Mouse (Mus musculus): ENCODE measurements around the gene B3gnt4. TPM values are rescaled to one million over a fixed set of nuclear protein-coding genes. Genes with fewer than 3 reads are reported as not detected.

B3gnt4 gene
- polyA plus RNA-seq, 1 experiment from 2014 or later: 1.4 TPM

DNA sequence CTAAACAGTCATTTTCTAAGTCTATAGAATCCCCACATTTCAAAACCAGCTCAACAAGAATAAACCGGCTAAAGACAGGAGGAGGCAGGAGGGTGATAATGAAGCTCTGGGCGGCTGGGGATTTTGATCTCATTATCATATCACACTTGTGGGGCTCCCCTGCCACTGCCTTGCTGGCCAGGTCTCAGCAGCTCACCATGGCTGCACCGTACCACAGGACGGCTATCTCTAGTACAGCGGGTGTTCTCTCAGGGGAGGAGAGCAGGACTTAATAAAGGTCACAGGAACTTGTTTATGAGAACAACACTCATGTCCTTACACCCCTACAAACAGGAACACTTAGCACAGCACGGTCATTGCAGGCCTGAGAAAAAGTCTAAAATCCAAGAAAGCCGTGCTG, 45.4 kb downstream of the B3gnt4 start:
- H3K27me3 ChIP-seq (ENCODE audit: control insufficient read depth, insufficient read depth, low read length): no peaks in the 10 kb centered on the region
- no peaks in the 10 kb centered on the region for H3K9me3 ChIP-seq (ENCODE audit: control insufficient read depth, low read length)
- 93% methylated on average over 7 of the region's 7 CpGs for WGBS
- no peak overlapping the region for H3K4me3 ChIP-seq (ENCODE audit: low read depth, low read length)
- H3K9ac ChIP-seq (ENCODE audit: low read length): no peak overlapping the region
- no peak overlapping the region for H3K4me2 ChIP-seq (ENCODE audit: low read depth)
- no peak overlapping the region for H3K27ac ChIP-seq (ENCODE audit: low read depth, low read length)
- H3K4me1 ChIP-seq (ENCODE audit: control insufficient read depth, insufficient read depth, low read length): no peaks in the 10 kb centered on the region
- no peak for DNase-seq (ENCODE audit: low spot score)
- no peaks in the 10 kb centered on the region; the same call in 1 of the 2 replicates for H3K36me3 ChIP-seq (ENCODE audit: control insufficient read depth, insufficient read depth, low read length)
- no peak for ATAC-seq (ENCODE audit: insufficient read depth, low FRiP score, low TSS enrichment)

DNA sequence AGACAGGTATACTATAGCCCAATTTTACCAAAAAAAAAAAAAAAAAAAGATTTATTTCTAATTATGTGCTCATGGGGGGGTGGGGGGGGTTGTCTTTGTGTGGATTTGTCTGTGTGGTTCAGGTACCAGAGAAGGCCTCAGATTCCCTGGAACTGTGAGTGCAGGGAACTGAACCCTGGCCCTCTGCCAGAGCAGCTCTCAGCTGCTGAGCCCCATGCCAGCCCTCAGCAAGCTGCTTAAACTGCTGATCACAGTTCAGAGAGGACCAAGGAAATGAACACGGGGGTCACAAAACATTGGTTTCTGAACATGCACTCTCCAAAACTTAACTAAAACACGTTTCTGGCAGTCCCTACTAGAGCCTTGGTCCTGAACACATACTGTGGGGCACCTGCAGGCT, 46.2 kb downstream of the B3gnt4 start:
- Histone ChIP-seq H3K27ac (ENCODE audit: low read depth, low read length) (no peak overlapping the region), H3K4me2 (ENCODE audit: low read depth) (no peak overlapping the region), H3K4me3 (ENCODE audit: low read depth, low read length) (no peak overlapping the region), H3K9me3 (ENCODE audit: control insufficient read depth, low read length) (no peaks in the 10 kb centered on the region), H3K9ac (ENCODE audit: low read length) (no peak overlapping the region), H3K27me3 (ENCODE audit: control insufficient read depth, insufficient read depth, low read length) (no peaks in the 10 kb centered on the region), H3K36me3 (ENCODE audit: control insufficient read depth, insufficient read depth, low read length) (no peaks in the 10 kb centered on the region; the same call in 1 of the 2 replicates), H3K4me1 (ENCODE audit: control insufficient read depth, insufficient read depth, low read length) (no peaks in the 10 kb centered on the region)
- DNase-seq (ENCODE audit: low spot score): no peak
- WGBS: 84% methylated on average over 2 of the region's 2 CpGs
- no peak for ATAC-seq (ENCODE audit: insufficient read depth, low FRiP score, low TSS enrichment)

DNA sequence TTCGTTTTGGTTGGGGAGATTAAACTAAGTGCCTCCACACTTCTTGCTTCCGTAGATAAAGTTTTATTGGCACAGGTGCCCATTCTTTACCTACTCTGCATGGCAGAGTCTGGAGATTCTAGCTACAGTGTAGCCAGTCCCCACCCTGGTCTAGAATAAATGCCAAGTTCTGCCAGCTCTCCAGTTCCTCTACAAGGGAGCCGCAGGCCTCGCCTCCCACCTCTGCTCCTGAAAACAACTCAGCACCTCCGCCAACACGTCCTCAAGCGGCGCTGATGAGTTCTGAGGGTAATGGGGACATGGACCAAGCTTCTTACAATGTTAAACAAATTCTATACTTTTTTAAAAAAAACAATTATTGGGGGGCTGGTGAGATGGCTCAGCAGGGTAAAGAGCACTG, 49.3 kb downstream of the B3gnt4 start:
- 95% methylated on average over 8 of the region's 8 CpGs for WGBS
- no peaks in the 10 kb centered on the region for H3K4me1 ChIP-seq (ENCODE audit: control insufficient read depth, insufficient read depth, low read length)
- H3K27me3 ChIP-seq (ENCODE audit: control insufficient read depth, insufficient read depth, low read length): no peaks in the 10 kb centered on the region
- H3K27ac ChIP-seq (ENCODE audit: low read depth, low read length): no peak overlapping the region
- H3K36me3 ChIP-seq (ENCODE audit: control insufficient read depth, insufficient read depth, low read length): no peaks in the 10 kb centered on the region; the same call in 1 of the 2 replicates
- no peak for ATAC-seq (ENCODE audit: insufficient read depth, low FRiP score, low TSS enrichment)
- no peak for DNase-seq (ENCODE audit: low spot score)
- no peak overlapping the region for H3K4me2 ChIP-seq (ENCODE audit: low read depth)
- no peaks in the 10 kb centered on the region for H3K9me3 ChIP-seq (ENCODE audit: control insufficient read depth, low read length)
- no peak overlapping the region for H3K4me3 ChIP-seq (ENCODE audit: low read depth, low read length)
- no peak overlapping the region for H3K9ac ChIP-seq (ENCODE audit: low read length)

DNA sequence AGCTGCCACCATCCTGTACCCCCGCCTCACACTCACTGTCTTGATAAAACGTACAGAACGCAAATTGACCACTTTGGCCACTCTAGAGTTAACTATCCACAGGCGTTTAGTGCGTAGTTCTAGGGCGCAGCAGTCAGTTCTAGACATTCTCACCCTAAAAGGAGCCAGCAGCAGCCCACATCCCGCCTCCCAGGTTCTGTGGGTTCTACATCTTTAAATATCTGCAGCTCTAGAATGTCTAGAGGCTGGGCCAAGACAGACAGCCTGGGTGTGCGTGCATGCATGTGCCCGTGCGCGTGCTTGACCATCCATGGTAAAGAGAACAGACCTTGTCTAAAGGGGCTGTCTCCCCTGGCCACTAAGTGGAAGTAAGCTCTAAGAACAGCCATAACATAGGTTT, 50.9 kb downstream of the B3gnt4 start:
- Histone ChIP-seq H3K27ac (ENCODE audit: low read depth, low read length) (no peak overlapping the region), H3K4me3 (ENCODE audit: low read depth, low read length) (no peak overlapping the region), H3K27me3 (ENCODE audit: control insufficient read depth, insufficient read depth, low read length) (no peaks in the 10 kb centered on the region), H3K36me3 (ENCODE audit: control insufficient read depth, insufficient read depth, low read length) (no peaks in the 10 kb centered on the region; the same call in 1 of the 2 replicates), H3K4me2 (ENCODE audit: low read depth) (no peak overlapping the region), H3K9me3 (ENCODE audit: control insufficient read depth, low read length) (no peaks in the 10 kb centered on the region), H3K4me1 (ENCODE audit: control insufficient read depth, insufficient read depth, low read length) (no peaks in the 10 kb centered on the region), H3K9ac (ENCODE audit: low read length) (no peak overlapping the region)
- 95% methylated on average over 11 of the region's 11 CpGs for WGBS
- DNase-seq (ENCODE audit: low spot score): no peak
- ATAC-seq (ENCODE audit: insufficient read depth, low FRiP score, low TSS enrichment): no peak

Small RNA genes within 50 kb of the gene (microRNA-seq; reads per million reads assigned to microRNA genes)
- gene Mir7647: not detected

Other genes starting within 250 kb of the B3gnt4 start
- 55.9 and 56.7 TPM in 2 replicates for gene Bcl7a, start 166.6 kb upstream of the B3gnt4 start, polyA plus RNA-seq (2014; fragmentation: Nextera tagmentation; extraction: Ambion mirVana)
- 22.6 TPM in 2 replicates for gene Mlxip, start 115.7 kb upstream of the B3gnt4 start, polyA plus RNA-seq (2014; fragmentation: Nextera tagmentation; extraction: Ambion mirVana)
- not detected in 2 replicates for gene Lrrc43, start 21.2 kb upstream of the B3gnt4 start, polyA plus RNA-seq (2014; fragmentation: Nextera tagmentation; extraction: Ambion mirVana)
- not detected in 2 replicates for gene Il31, start 21.0 kb upstream of the B3gnt4 start, polyA plus RNA-seq (2014; fragmentation: Nextera tagmentation; extraction: Ambion mirVana)
- 142 and 143 TPM in 2 replicates for gene Diablo, start 13.7 kb downstream of the B3gnt4 start, polyA plus RNA-seq (2014; fragmentation: Nextera tagmentation; extraction: Ambion mirVana)
- 0.27 TPM in 1 of 2 replicates, not detected in the other for gene Gm49027, start 15.0 kb downstream of the B3gnt4 start, polyA plus RNA-seq (2014; fragmentation: Nextera tagmentation; extraction: Ambion mirVana)
- gene Vps33a, start 62.6 kb downstream of the B3gnt4 start, polyA plus RNA-seq (2014; fragmentation: Nextera tagmentation; extraction: Ambion mirVana): 38.8 and 39.7 TPM in 2 replicates
- gene Clip1, start 174.2 kb downstream of the B3gnt4 start, polyA plus RNA-seq (2014; fragmentation: Nextera tagmentation; extraction: Ambion mirVana): 45.1 and 52.2 TPM in 2 replicates
- 71.3 and 80.5 TPM in 2 replicates for gene Zcchc8, start 210.6 kb downstream of the B3gnt4 start, polyA plus RNA-seq (2014; fragmentation: Nextera tagmentation; extraction: Ambion mirVana)
- 154 and 166 TPM in 2 replicates for gene Rsrc2, start 239.0 kb downstream of the B3gnt4 start, polyA plus RNA-seq (2014; fragmentation: Nextera tagmentation; extraction: Ambion mirVana)
- 30.8 and 36.2 TPM in 2 replicates for gene Kntc1, start 239.3 kb downstream of the B3gnt4 start, polyA plus RNA-seq (2014; fragmentation: Nextera tagmentation; extraction: Ambion mirVana)

Data from neural tube, embryonic 11.5 days (tissue).